Mouse (Mus musculus) forebrain, embryonic 15.5 days (tissue): ENCODE measurements around the gene Ppm1n. TPM values are rescaled to one million over a fixed set of nuclear protein-coding genes. Genes with fewer than 3 reads are reported as not detected.

Source experiments
- ATAC-seq: fragments of 200-750 bp; cut with Nextera tagmentation; replicated peaks from 2 replicates; pipeline ENCODE4 v1.8.0; 2017; ENCODE audit warnings: mild to moderate bottlenecking, moderate TSS enrichment, moderate library complexity
- H3K27ac ChIP-seq: fragments of 300-500 bp; sonication (generic); replicated peaks from 2 replicates; pipeline ENCODE4 v1.5.1; 2015; ENCODE audit warnings: mild to moderate bottlenecking, inconsistent platforms
- H3K27me3 ChIP-seq: fragments of 300-500 bp; sonication (generic); 2 replicates; pipeline ENCODE4 v1.6.1; 2015; ENCODE audit warnings: inconsistent platforms
- H3K36me3 ChIP-seq: fragments of 300-500 bp; sonication (generic); 2 replicates; pipeline ENCODE4 v1.6.1; 2015; ENCODE audit warnings: mild to moderate bottlenecking, inconsistent platforms
- H3K4me1 ChIP-seq: fragments of 300-500 bp; sonication (generic); 2 replicates; pipeline ENCODE4 v1.6.1; 2015; ENCODE audit warnings: inconsistent platforms
- H3K4me2 ChIP-seq: fragments of 300-500 bp; sonication (generic); replicated peaks from 2 replicates; pipeline ENCODE4 v1.6.1; 2015; ENCODE audit warnings: mild to moderate bottlenecking, inconsistent platforms
- H3K4me3 ChIP-seq: fragments of 300-500 bp; sonication (generic); 2 replicates; pipeline ENCODE4 v1.5.1; 2015; ENCODE audit warnings: mild to moderate bottlenecking, inconsistent platforms
- H3K9ac ChIP-seq: fragments of 300-500 bp; sonication (generic); replicated peaks from 2 replicates; pipeline ENCODE4 v1.6.1; 2015; ENCODE audit warnings: mild to moderate bottlenecking, inconsistent platforms
- H3K9me3 ChIP-seq: fragments of 300-500 bp; sonication (generic); 2 replicates; pipeline ENCODE4 v1.6.1; 2016; ENCODE audit warnings: inconsistent platforms
- WGBS: fragments of 180-500 bp; shearing (Covaris S2); methylation state at CpG from one replicate; pipeline ENCODE4 v1.1.7; 2015; ENCODE audit warnings: mixed read lengths; 5-methylcytosine and 5-hydroxymethylcytosine counted together
- polyA plus RNA-seq: library from polyadenylated mRNA; unstranded; fragments of >200 nt; fragmentation: Nextera tagmentation; extraction: Ambion mirVana; gene quantifications from 2 replicates; pipeline ENCODE4 v1.2.1, GENCODE M21; 2015

Ppm1n gene
- polyA plus RNA-seq, 1 experiment from 2014 or later = 0.31 TPM

DNA sequence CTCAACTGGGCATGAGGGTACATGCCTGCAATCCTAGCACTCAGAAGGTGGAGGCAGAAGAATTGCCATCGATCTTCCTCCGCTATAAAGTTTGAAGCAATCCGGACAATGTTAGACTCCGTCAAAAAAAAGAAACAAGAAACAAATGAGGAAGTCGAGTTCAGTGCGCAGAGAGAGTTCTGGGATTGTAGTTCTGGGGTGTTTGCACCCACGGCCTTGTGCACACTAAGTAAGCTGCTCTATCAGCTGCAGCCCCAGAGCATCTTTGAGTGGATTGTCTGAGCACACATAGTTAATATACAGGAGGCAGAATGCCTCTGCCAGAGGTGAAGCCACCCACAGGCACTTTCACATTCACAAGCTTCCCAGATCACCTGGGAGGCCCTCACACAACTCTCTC lies 38.8 kb upstream of the Ppm1n start:
- Histone ChIP-seq H3K27ac (no peak overlapping the region), H3K9me3 (no peaks in the 10 kb centered on the region), H3K4me1 (peaks cover 14% of the 10 kb centered on the region), H3K4me2 (no peak overlapping the region), H3K36me3 (no peaks in the 10 kb centered on the region), H3K4me3 (no peak overlapping the region), H3K27me3 (no peaks in the 10 kb centered on the region), H3K9ac (no peak overlapping the region)
- 84% methylated on average over 7 of the region's 7 CpGs for WGBS
- ATAC-seq = no peak

DNA sequence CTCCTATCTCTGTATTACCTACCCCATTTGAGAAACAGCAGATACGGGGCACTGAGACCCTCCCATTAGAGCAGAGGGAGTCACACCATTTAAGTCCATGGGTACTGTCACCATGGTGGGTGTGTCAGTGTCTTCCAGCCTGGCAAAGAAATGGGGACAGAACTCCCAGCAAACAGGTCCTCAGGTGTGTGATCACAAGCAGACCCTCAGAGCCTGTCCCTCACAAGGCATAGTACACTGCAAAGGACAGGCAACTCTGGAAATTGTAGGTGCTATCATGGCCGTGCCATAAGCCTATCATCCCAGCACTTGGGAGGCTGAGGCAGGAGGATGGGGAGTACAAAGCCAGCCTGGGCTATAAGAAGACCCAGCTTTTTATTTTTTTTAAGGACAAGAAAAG lies 38.3 kb upstream of the Ppm1n start:
- peaks cover 14% of the 10 kb centered on the region for H3K4me1 ChIP-seq
- H3K36me3 ChIP-seq = no peaks in the 10 kb centered on the region
- no peak overlapping the region for H3K9ac ChIP-seq
- no peaks in the 10 kb centered on the region for H3K27me3 ChIP-seq
- H3K27ac ChIP-seq = no peak overlapping the region
- no peaks in the 10 kb centered on the region for H3K9me3 ChIP-seq
- no peak overlapping the region for H3K4me2 ChIP-seq
- ATAC-seq = no peak
- 80% methylated on average over 2 of the region's 2 CpGs for WGBS
- no peak overlapping the region for H3K4me3 ChIP-seq

DNA sequence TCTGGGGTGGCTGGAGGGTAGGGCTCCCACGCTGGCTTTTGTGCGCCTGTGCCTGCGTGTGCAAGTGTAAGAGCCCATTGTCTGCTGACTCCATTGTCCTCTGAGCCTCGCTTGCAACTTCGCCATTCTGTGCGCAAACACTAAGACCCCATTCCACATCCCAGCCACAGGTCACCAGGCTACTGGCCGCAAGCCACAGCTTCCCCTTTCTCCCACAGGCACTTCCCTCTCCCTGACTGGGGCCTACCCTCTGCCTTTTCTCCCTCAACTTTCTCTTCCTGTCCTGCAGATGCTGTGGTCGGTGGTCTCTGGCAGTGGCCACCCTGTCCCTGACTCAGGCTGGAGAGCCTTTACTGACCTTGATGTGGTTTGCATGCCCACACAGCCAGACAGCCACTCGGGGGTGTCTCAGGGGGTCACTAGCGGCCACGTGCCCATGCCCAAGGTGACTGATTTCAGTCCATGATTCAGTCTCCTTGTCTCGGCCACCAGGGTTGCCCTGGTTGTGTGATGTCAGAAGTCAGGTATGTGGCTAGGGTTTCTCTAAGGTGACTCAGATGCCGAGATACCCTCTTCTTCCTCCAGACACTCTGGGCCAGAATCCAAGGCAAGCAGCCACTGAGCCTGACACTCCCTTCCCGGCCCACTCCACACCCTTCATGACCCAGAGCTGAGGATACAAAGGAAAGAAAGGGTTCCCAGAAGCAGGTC lies 36.7 kb upstream of the Ppm1n start:
- Histone ChIP-seq H3K9ac (no peak overlapping the region), H3K36me3 (no peaks in the 10 kb centered on the region)
- ATAC-seq = no peak

DNA sequence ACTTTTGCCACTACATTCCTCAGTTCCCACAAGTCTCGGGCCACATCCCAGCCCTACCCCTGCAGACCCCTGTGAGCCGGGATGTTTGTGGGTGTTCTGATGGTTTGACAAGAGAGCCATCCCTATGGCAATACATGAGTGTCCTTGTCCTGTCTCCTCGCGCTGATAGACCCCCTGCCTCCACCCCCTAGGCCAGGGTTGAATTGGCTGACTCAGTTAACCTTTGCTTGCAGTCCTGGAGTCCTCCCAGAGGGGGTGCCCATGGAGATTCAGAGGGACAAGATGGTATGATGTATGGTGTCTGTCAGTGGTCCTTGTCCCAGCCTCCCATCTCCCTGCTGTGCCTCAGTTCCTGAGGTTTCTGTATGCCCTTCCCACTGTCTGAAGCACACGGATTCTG lies 34.2 kb upstream of the Ppm1n start:
- H3K27me3 ChIP-seq = peaks cover 12% of the 10 kb centered on the region; the same call in 1 of the 2 replicates
- H3K9ac ChIP-seq = no peak overlapping the region
- H3K36me3 ChIP-seq = no peaks in the 10 kb centered on the region
- no peak overlapping the region for H3K4me3 ChIP-seq
- ATAC-seq = no peak
- peaks cover 12% of the 10 kb centered on the region for H3K4me1 ChIP-seq
- WGBS = 46% methylated on average over 5 of the region's 5 CpGs
- no peak overlapping the region for H3K27ac ChIP-seq
- no peaks in the 10 kb centered on the region for H3K9me3 ChIP-seq
- no peak overlapping the region for H3K4me2 ChIP-seq

More for the DNA sequence above, 36.7 kb upstream of the Ppm1n start:
- Histone ChIP-seq H3K27me3 (peaks cover 10% of the 10 kb centered on the region; the same call in 1 of the 2 replicates), H3K27ac (no peak overlapping the region), H3K4me2 (no peak overlapping the region), H3K4me1 (peaks cover 14% of the 10 kb centered on the region), H3K9me3 (no peaks in the 10 kb centered on the region), H3K4me3 (no peak overlapping the region)
- 43% methylated on average over 14 of the region's 14 CpGs for WGBS

DNA sequence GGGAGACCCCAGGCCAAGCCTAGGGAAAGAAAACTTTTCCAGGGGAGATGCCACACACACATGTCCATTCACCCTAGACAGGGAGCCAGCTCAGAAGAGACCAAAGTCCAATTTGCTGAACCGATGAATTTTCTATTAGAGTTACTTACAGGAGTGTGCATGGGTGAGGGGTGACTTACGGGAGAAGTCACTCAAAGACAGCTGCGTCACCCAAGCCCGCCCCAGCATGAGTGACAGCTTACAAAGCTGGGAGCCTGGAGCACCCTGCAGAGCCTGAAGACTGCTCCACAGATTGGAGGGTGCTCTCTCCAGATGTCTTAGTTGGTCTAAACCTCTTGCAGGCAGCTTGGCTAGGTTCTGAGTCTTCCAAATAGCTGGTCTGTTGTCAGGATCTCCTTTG lies 32.1 kb upstream of the Ppm1n start:
- ATAC-seq = no peak
- H3K9ac ChIP-seq = no peak overlapping the region
- no peaks in the 10 kb centered on the region for H3K36me3 ChIP-seq
- H3K9me3 ChIP-seq = no peaks in the 10 kb centered on the region
- 32% methylated on average over 4 of the region's 4 CpGs for WGBS
- H3K27me3 ChIP-seq = peaks cover 17% of the 10 kb centered on the region
- H3K4me3 ChIP-seq = no peak overlapping the region
- H3K27ac ChIP-seq = no peak overlapping the region
- no peak overlapping the region for H3K4me2 ChIP-seq
- peaks cover 23% of the 10 kb centered on the region for H3K4me1 ChIP-seq

DNA sequence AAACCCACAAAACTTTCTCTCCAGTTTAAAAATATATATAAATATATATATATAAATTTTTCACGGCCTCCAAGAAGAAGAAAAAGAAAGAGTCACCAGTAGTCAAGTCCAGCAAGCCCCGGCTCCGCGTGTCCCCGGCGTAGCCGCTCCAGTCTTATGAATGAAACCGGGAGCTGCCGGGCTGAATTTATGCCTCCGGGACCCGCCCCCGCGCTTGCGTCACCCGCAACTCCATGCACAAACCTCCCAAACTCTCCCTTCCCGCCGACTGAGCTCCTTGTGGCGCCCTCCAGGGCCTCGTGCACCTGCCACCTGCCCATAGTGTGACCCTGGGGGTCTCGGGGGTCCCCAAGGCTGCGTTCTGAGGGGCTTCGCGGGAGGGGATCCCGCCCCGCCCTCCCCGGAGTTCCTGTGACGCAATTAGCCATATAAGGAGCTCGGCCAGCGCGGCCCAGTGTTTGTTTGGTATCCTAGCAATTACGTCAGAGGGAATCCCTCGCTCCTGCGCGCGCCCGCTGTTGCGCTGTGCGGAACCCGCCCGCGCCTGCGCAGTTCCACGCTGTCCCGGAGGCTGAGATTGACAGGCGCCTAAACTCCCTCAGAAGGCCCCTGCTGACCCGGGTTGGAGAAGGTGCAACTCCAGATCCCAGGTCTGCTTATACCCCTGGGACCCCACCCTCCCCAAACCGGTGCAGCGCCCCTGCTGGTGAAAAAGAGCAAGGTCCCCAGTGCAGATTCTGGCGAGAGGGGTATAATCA lies 30.2 kb upstream of the Ppm1n start, which contains the start of gene Fosb:
Gene Fosb (minus strand): TSS at position 168 of the 758 bp plus-strand sequence.
- H3K9me3 ChIP-seq = no peaks in the 10 kb centered on the region
- peaks cover 36% of the 10 kb centered on the region for H3K27me3 ChIP-seq
- H3K4me3 ChIP-seq = peak within 1 kb of the TSS; percentile 65
- no peak within 1 kb of the TSS for H3K27ac ChIP-seq
- ATAC-seq = peak; percentile 85
- H3K4me2 ChIP-seq = peak within 1 kb of the TSS; percentile 99
- H3K9ac ChIP-seq = peak within 1 kb of the TSS; percentile 48
- H3K36me3 ChIP-seq = no peaks in the 10 kb centered on the region
- peaks cover 25% of the 10 kb centered on the region for H3K4me1 ChIP-seq
- WGBS = under 1% methylated on average over 49 of the region's 49 CpGs

DNA sequence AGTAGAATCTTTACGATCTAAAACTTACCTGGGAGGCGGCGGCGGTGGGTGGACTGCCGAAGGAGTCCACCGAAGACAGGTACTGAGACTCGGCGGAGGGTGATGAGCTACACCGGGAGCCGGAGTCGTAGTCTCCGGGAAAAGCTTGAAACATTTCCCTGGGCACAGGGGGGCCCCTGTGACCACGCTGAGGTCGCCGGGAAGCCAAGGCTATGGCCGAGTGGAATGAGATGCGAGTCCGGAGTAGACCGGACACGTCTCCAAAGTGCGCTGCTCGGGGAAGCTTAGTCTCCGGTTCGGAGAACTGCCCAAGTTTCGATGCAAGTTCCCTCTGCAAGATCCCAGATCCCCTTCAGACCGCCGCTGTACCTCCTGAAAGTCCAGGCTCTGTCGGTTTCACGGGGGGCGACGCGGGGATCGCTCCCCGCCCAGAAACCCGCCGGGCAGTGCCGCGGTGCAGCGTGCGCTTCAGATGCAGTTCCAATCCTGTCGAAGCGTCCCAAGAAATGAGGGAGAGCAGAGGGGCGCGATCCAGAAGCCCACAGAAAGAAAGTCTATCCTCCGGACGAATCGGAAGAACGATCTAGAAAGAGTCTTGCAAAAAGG lies 29.5 kb upstream of the Ppm1n start:
- H3K4me2 ChIP-seq = peak overlapping the region; percentile 99
- H3K27ac ChIP-seq = no peak overlapping the region
- no peaks in the 10 kb centered on the region for H3K9me3 ChIP-seq
- WGBS = 1% methylated on average over 48 of the region's 48 CpGs
- peaks cover 42% of the 10 kb centered on the region for H3K27me3 ChIP-seq
- H3K36me3 ChIP-seq = no peaks in the 10 kb centered on the region
- H3K4me1 ChIP-seq = peaks cover 32% of the 10 kb centered on the region
- no peak for ATAC-seq
- peak overlapping the region; percentile 65 for H3K4me3 ChIP-seq
- 0 out of 2 replicates have a peak overlapping the region, but pooled peaks have one; percentile 16 for H3K9ac ChIP-seq

DNA sequence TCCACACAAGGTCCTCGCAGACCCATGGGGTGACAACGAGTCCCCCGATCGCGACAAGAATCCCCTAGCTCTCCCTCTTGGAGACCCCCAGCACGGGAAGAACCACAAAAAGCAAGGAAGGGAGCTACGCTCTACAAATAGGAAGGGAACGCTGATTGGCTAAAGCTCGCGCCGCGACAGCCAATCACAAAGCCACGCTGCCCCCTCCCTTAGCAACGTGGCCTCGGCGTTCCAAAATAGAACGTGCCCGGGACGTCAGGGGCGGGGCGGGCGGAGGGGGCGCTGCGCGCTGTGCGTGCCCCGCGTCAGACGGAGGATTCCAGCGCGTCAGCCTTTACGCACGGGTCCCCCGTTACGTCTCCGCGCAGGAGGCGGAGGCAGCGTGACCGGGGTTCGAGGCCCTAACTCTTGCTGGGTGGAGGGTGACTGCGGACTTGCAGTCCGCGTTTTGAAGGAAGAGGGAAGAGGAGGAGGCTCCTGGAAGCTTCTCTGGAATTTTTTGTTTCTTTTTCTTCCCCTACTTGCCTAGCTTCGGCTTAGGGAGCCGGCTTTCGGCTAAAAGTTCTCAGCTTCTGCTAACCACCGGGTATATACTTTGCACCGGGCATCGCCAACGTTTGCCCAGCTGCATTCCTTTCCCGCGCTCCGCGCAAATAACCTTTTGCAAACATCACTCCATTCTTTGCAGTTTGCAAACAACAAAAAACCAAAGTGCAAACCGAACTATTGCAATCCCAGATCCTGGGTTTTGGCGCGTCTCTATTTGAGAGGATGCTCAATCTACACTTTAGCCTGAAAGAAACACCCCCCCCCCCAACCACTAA lies 28.8 kb upstream of the Ppm1n start:
- WGBS = under 1% methylated on average over 58 of the region's 58 CpGs
- Histone ChIP-seq H3K9me3 (no peaks in the 10 kb centered on the region), H3K9ac (peak overlapping the region; percentile 49), H3K4me2 (peak overlapping the region; percentile 99), H3K27ac (peak overlapping the region; percentile 88), H3K36me3 (no peaks in the 10 kb centered on the region), H3K27me3 (peaks cover 49% of the 10 kb centered on the region), H3K4me1 (peaks cover 38% of the 10 kb centered on the region), H3K4me3 (peak overlapping the region; percentile 65)
- peak; percentile 92 for ATAC-seq

DNA sequence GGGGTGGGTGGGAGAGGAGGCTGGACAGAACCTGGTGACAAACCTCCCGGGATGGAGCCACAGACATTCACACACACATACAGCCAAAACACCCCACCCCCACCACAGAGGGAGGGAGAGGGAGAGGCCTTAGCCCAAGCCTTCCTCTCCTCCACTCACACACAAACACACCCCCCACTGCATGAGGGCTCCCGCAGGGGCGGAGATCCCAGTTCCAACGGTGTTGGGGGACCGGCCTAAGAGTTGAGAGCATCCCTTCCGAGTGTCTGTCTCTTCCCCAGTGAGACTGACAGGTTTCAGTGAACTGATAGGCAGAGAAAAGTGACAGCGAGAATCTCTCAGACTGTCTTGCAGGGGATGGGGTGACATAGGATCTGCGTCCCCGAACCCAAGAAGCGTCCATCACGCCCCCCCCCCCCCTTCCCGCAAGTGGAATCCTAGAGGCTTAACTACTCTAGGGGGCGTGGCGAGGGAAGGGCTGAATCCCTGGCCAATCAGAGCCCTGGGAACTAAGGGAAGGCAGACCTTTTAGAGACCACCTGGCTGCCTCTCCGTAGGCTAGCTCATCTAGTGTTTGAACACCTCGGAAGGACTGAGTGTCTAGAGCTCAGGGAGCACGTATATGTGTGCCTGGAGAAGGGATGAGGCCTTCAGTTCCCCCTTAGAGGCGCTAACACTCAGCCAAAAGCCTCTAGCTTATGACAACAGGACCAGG lies 28.0 kb upstream of the Ppm1n start:
- Histone ChIP-seq H3K4me3 (peak overlapping the region; percentile 65), H3K27ac (peak overlapping the region; percentile 88), H3K4me2 (peak overlapping the region; percentile 99), H3K36me3 (no peaks in the 10 kb centered on the region), H3K4me1 (peaks cover 41% of the 10 kb centered on the region), H3K9me3 (no peaks in the 10 kb centered on the region), H3K27me3 (peaks cover 57% of the 10 kb centered on the region), H3K9ac (peak overlapping the region; percentile 49)
- WGBS = 2% methylated on average over 18 of the region's 18 CpGs
- ATAC-seq = peak; percentile 53

DNA sequence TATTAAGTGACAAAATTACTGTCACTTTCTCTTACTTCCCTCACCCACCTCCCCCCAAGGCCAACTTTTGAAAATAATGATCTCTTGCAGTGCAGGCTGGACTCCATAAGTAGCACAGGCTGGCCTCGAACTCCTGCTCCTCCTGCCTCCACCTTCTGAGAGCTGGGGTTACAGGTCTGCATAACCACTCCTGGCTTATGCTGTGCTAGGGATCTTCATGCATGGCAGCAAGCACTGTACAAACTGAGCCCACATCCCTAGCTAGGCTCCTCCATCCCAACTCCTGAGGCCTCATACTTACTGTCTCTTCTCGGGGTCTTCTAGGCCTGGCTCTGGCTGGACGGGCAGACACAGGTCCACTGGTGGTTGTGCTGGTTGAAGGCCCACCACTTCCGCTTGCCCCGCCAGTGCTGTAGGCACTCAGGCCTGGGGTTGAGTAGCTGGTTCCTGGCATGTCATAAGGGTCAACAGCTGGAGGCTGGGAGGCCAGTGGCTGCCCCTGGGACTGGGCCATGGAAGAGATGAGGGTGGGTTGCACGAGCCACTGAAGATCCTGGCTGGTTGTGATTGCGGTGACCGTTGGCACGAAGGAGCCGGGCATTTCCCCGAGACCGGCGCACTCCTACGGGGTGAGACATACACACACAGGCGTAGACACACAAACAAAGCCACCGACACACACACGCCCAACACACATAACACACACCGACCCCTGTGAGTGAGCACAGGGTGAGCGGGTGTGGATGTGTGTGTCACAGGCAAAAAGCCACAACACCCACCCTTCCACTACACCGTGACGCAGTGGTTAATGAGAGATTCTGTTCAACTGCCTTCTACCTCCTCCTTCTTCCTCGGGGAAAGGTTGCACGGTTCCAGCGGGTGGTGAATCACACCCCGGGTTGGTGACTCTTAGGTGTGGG lies 27.2 kb upstream of the Ppm1n start:
- Histone ChIP-seq H3K4me2 (no peak overlapping the region), H3K4me3 (no peak overlapping the region), H3K36me3 (no peaks in the 10 kb centered on the region), H3K9ac (no peak overlapping the region), H3K27me3 (peaks cover 59% of the 10 kb centered on the region), H3K4me1 (peaks cover 44% of the 10 kb centered on the region), H3K9me3 (no peaks in the 10 kb centered on the region), H3K27ac (no peak overlapping the region)
- WGBS = 68% methylated on average over 25 of the region's 25 CpGs
- ATAC-seq = no peak
